Mouse (Mus musculus) stomach, postnatal 0 days (tissue): ENCODE measurements around the gene Gm21988.

ENCODE experiments used
- CTCF ChIP-seq: IDR thresholded peaks from 2 replicates; pipeline ENCODE4 v1.5.1; 2016; ENCODE audit warnings: antibody characterized with exemption, low read depth, mild to moderate bottlenecking, moderate library complexity
- EP300 ChIP-seq: optimal IDR thresholded peaks from 2 replicates; pipeline ENCODE3; 2016; ENCODE audit warnings: antibody characterized with exemption

DNA sequence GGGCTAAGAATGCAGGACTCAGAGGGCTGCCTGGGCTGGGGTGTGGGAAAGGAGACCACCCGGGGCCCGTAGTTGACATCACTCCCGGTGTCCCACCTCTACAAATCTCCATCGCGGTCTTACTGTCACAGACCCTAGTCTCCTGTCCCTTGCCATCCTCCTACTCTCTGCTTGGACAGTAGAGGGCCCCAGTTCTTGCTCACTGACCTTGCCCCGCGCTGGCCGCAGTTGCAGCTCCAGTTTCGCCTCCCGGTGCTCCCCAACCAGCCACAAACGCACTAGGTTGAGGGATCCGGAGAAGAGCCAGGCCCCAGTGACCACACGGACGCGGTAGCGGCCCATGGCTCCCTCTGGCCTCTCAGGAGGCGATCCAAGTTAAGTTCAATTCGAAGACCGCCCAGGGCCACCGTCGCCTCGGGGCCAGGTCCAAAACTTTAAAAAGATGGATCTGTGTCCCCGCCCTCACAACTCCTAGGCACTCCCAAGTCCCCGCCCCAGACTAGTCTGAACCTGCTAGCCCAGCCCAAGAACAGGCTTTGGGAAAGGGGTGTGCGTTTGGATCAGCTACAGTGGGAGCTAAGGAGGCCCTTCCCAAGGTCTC is 15.4 kb upstream of the Gm21988 start, which contains the start of gene Alox12:
- TF ChIP-seq CTCF: peak; percentile 62
- no peak for TF ChIP-seq EP300
